Mouse (Mus musculus) hindbrain, postnatal 0 days (tissue): ENCODE measurements at regions not wholly inside any gene's neighbourhood (a gene's known extent, or its start where the extent isn't known, plus 50 kb on each side); places are given as distances from the start of the nearest gene placed in this dataset.

Experiments used
- ATAC-seq: fragments of 200-750 bp; cut with Nextera tagmentation; 2 replicates; pipeline ENCODE4 v1.8.0; 2017; ENCODE audit warnings: mild to moderate bottlenecking, moderate TSS enrichment, moderate library complexity
- DNase-seq: peaks from one replicate; pipeline ENCODE4 v3.0.0-alpha.2; 2015; ENCODE audit warnings: low spot score
- H3K27ac ChIP-seq: fragments of 300-500 bp; sonication (generic); 2 replicates; pipeline ENCODE4 v1.5.1; 2014; ENCODE audit warnings: mild to moderate bottlenecking
- H3K27me3 ChIP-seq: fragments of 300-500 bp; sonication (generic); 2 replicates; pipeline ENCODE4 v1.6.1; 2014; ENCODE audit warnings: low read length, mixed read lengths; ENCODE audit not compliant: insufficient read depth
- H3K36me3 ChIP-seq: fragments of 300-500 bp; sonication (generic); 2 replicates; pipeline ENCODE4 v1.6.1; 2014; ENCODE audit warnings: low read length, mixed read lengths; ENCODE audit not compliant: insufficient read depth
- H3K4me1 ChIP-seq: fragments of 300-500 bp; sonication (generic); 2 replicates; pipeline ENCODE4 v1.6.1; 2014; ENCODE audit warnings: antibody characterized with exemption, low read length, mixed read lengths; ENCODE audit not compliant: insufficient read depth
- H3K4me2 ChIP-seq: fragments of 300-500 bp; sonication (generic); 2 replicates; pipeline ENCODE4 v1.6.1; 2014; ENCODE audit warnings: low read depth, mild to moderate bottlenecking, low read length, moderate library complexity, mixed read lengths
- H3K4me3 ChIP-seq: fragments of 300-500 bp; sonication (generic); 2 replicates; pipeline ENCODE4 v1.5.1; 2014; ENCODE audit warnings: low read length
- H3K9ac ChIP-seq: fragments of 300-500 bp; sonication (generic); replicated peaks from 2 replicates; pipeline ENCODE4 v1.6.1; 2014; ENCODE audit warnings: mild to moderate bottlenecking, low read length, moderate library complexity, mixed read lengths
- H3K9me3 ChIP-seq: fragments of 300-500 bp; sonication (generic); 2 replicates; pipeline ENCODE4 v1.6.1; 2016; ENCODE audit warnings: low read length, mixed read lengths
- CTCF ChIP-seq: IDR thresholded peaks from 2 replicates; pipeline ENCODE4 v1.5.1; 2016; ENCODE audit warnings: antibody characterized with exemption, control low read depth, low read depth
- WGBS: fragments of 180-500 bp; shearing (Covaris S2); extraction: QIAGEN DNeasy Blood & Tissue Kit; methylation state at CpG from one replicate; pipeline ENCODE4 v1.1.7; 2014; 5-methylcytosine and 5-hydroxymethylcytosine counted together

DNA sequence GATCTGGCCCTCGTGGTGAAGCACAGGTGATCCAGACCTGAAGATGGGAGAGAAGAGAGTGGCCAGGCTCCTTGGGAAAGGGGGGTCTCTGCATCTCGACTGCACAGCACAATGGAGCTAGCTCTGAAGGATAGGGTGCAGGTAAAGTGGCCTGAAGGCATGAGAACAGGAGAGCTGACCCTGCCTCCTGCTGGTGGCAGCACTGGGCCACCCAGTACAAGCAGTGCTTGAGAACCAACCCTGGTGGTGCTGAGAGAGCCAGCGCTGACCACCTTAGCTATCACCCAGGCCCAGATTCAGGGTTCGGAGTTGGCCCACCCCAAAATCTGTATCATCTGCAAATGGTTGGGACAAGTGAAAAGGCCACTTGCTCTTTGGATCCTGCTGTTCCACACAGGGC, 66.2 kb downstream of the A730009L09Rik start:
- Histone ChIP-seq H3K27me3 (no peaks in the 10 kb centered on the region), H3K4me3 (no peak overlapping the region), H3K9me3 (no peaks in the 10 kb centered on the region), H3K4me2 (no peak overlapping the region), H3K4me1 (no peaks in the 10 kb centered on the region), H3K27ac (no peak overlapping the region), H3K9ac (no peak overlapping the region), H3K36me3 (no peaks in the 10 kb centered on the region)
- DNase-seq (no peak), ATAC-seq (no peak)
- no peak for TF ChIP-seq CTCF
- WGBS: 80% methylated on average over 4 of the region's 4 CpGs

DNA sequence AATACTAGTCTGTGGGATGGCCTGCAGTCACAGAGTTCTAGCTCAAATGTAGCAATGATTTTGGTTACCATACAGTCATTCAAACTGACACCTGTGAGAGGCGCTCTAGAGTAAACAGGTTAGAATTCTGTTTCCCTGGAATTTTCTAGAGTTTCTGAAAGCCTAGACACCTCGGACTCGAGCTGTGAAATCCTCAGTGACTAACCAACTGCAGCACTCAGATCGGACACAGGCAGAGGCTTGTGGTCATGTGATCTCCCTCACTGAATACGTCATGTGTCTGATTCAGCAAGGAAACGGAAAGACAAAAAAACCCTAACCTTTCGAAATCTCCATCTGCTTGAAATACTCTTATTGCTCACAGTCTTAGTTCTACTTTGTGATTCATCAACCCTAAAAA, 68.4 kb downstream of the A730009L09Rik start:
- H3K9me3 ChIP-seq: no peaks in the 10 kb centered on the region
- WGBS: 88% methylated on average over 7 of the region's 7 CpGs
- H3K4me1 ChIP-seq: no peaks in the 10 kb centered on the region
- H3K9ac ChIP-seq: no peak overlapping the region
- no peak overlapping the region for H3K4me2 ChIP-seq
- DNase-seq (no peak), ATAC-seq (no peak)
- H3K27me3 ChIP-seq: no peaks in the 10 kb centered on the region
- H3K4me3 ChIP-seq: no peak overlapping the region
- no peaks in the 10 kb centered on the region for H3K36me3 ChIP-seq
- no peak for TF ChIP-seq CTCF
- no peak overlapping the region for H3K27ac ChIP-seq

DNA sequence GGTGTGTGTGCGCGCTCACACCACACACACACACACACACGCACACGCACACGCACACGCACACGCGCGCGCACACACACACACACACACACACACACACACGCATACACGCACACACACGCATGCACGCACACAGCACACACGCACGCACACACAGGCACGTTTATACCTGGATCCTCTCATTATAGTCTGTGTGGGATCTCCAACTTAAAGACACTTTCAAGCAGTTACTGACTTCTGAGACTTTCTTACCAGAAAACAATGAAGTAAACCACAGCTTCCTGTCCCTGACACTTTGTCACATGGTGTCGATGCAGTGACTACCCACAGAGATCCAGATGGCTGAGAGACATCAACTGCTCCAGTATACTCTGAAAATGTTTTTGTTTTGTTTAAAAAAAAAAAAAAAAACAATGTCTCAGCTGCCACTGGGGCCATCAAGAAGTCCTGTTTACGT, 68.9 kb downstream of the A730009L09Rik start:
- Histone ChIP-seq H3K9me3 (no peaks in the 10 kb centered on the region), H3K4me1 (no peaks in the 10 kb centered on the region), H3K4me2 (no peak overlapping the region), H3K27ac (no peak overlapping the region), H3K36me3 (no peaks in the 10 kb centered on the region), H3K4me3 (no peak overlapping the region), H3K9ac (no peak overlapping the region), H3K27me3 (no peaks in the 10 kb centered on the region)
- DNase-seq: no peak
- TF ChIP-seq CTCF: no peak
- no peak for ATAC-seq
- 92% methylated on average over 19 of the region's 19 CpGs for WGBS

DNA sequence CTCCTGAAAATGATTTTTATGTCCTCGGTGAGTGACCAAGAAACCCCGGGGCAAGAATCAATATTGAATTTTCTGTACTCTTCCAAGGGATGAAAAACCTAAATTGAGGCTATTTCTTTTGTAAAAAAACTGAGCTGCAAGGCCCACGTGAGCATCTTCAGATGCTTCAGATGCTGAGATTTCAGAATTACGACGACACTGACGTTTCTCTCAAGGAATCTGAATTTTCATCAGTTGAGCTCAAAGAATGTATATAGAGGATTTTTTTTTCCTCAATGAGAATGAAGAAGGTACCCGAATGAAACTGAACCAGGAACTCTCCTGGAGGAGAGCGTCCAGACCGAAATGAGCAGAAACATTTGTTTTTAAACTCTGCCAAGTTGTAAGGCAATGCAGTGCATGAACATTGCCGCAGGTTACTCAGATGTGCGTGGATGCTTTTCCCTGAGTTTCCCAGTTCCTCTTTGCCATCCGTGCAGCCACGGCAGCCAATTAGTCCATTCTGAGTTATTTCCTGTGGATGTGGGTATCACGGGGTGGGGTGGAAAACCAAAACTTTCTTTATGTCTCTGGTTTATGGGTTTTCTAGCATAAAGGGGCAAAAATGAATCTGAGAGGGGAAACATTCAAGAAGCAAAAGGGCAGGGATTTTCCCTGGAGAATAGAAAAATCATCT, 69.9 kb downstream of the A730009L09Rik start:
- no peak for TF ChIP-seq CTCF
- 82% methylated on average over 14 of the region's 14 CpGs for WGBS
- H3K9ac ChIP-seq: no peak overlapping the region
- H3K9me3 ChIP-seq: no peaks in the 10 kb centered on the region
- no peaks in the 10 kb centered on the region for H3K4me1 ChIP-seq
- no peak overlapping the region for H3K27ac ChIP-seq
- no peak overlapping the region for H3K4me2 ChIP-seq
- no peak overlapping the region for H3K4me3 ChIP-seq
- no peaks in the 10 kb centered on the region for H3K36me3 ChIP-seq
- H3K27me3 ChIP-seq: no peaks in the 10 kb centered on the region
- no peak for DNase-seq
- no peak for ATAC-seq

DNA sequence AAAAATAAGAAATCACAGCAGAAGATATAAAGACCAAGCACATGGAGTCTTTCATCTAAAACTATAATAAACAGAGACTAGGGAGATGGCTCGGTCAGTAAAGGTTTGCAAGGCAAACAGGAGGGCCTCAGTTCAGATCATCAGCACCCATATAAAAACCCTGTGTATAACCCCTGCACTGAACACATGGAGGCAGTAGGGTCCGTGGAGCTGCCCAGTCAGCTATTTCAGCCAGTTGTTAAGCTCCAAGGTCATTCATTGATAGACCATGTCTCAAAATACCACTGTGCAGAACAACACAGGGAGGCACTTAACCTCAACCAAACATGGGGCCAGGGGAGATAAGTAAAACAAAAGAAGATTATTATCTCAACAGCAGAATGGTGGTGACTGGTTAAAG, 78.1 kb downstream of the A730009L09Rik start:
- 75% methylated on average over 2 of the region's 2 CpGs for WGBS
- H3K4me3 ChIP-seq: no peak overlapping the region
- H3K36me3 ChIP-seq: no peaks in the 10 kb centered on the region
- no peaks in the 10 kb centered on the region for H3K27me3 ChIP-seq
- no peaks in the 10 kb centered on the region for H3K9me3 ChIP-seq
- no peak overlapping the region for H3K4me2 ChIP-seq
- H3K4me1 ChIP-seq: no peaks in the 10 kb centered on the region
- DNase-seq: no peak
- no peak overlapping the region for H3K27ac ChIP-seq
- ATAC-seq: no peak
- H3K9ac ChIP-seq: no peak overlapping the region
- TF ChIP-seq CTCF: no peak

DNA sequence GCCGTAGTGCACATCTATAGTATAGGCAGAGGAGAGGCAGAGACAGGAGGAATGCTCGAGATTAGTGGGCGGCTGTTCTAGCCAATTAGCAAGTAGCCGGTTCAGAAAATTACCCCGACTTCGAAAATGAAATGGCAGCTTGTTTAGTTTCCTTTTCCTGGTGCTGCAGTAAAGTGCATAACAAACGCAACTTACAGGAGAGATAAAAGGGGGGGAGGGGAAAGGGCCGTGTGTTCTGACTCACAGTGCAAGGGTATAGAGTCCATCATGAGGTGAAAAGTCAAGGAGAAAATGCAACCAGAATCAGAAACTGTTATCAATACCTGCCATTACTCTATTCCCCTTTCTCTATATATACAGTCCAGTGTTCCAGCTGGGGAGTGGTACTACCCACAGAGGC, 88.0 kb downstream of the A730009L09Rik start:
- H3K4me1 ChIP-seq: no peaks in the 10 kb centered on the region
- WGBS: 90% methylated on average over 8 of the region's 8 CpGs

DNA sequence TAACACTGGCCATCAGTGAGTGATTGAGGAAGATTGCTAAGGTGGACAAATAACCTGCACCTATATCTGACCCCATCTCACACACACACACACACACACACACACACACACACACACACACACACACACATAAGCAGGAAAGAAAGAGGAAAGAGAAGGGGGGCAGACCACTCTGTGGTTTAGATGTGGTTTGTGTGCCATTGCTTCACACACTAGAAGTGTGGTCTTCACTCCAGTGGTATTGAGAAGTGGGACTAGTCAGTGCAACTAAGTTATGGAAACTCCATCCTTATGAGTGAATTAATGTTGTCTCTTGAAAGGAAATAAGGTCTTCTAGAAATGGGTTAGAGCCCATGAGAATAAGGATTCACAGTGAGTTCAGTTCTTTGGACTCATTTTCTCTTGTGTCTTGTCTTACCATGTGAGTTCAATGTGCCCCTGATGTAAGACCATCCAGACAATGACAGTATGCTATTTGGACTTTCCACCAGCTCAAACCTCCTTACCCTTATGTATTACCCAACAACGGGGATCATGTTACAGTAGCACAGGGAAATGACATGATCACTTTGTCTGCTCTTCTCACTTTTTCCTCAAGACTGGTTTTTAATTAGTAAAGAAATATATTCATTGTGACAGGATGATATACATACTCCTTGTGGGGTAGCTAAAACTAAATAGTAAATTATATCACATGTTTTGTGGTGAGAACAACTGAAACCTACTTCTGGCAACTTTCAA, 88.7 kb downstream of the A730009L09Rik start:
- Histone ChIP-seq H3K36me3 (no peaks in the 10 kb centered on the region), H3K4me3 (no peak overlapping the region), H3K27ac (no peak overlapping the region), H3K4me1 (no peaks in the 10 kb centered on the region), H3K4me2 (no peak overlapping the region), H3K9me3 (no peaks in the 10 kb centered on the region), H3K27me3 (no peaks in the 10 kb centered on the region), H3K9ac (no peak overlapping the region)
- TF ChIP-seq CTCF: no peak
- 89% methylated on average over 1 of the region's 1 CpGs for WGBS
- no peak for DNase-seq
- ATAC-seq: no peak

More for the DNA sequence above, 88.0 kb downstream of the A730009L09Rik start:
- no peaks in the 10 kb centered on the region for H3K36me3 ChIP-seq
- no peaks in the 10 kb centered on the region for H3K9me3 ChIP-seq
- H3K9ac ChIP-seq: no peak overlapping the region
- no peak for TF ChIP-seq CTCF
- ATAC-seq: no peak
- H3K4me3 ChIP-seq: no peak overlapping the region
- no peak for DNase-seq
- H3K27me3 ChIP-seq: no peaks in the 10 kb centered on the region
- H3K27ac ChIP-seq: no peak overlapping the region
- H3K4me2 ChIP-seq: no peak overlapping the region
